In the genomic region with DNA sequence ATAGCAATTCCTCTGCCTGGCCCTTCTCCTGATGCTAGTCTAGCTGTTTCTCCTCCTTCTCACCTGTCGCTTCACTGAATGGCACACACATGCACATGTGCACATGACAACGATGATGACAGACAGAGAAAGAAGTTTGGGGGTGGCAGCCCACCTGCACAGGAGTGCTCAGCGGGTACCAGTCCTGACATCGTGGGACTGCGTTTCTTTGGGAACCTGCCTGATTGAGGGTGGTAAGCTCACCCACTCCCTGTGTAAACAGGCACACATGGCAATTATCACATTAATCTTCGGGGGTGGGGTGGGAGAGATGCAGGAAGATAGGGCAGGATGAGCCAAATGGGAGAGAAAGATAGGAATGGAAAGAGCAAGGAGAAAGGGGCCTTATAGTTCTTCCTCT, we compare ENCODE assay signal across 12 mouse cellular contexts.
"Had no signal": no experiment of that assay in that cellular context is flagged by ENCODE, and none has a peak within 500 bp of the region (broad histone marks: within the 10 kb centered on the region; RNA-seq: fewer than 3 reads in every experiment).

No protein-coding gene starts in this region.

- DNase-seq: kidney, adult 11 months; kidney, adult 8-10 months; kidney, postnatal 10 days; kidney, postnatal 36 days; liver, embryonic 13.5 days; lung, adult 2 months; lung, postnatal 14 days; lung, postnatal 4 days; right cerebral cortex, postnatal 25 days; spleen, adult 18-20 months; thymus, adult 18-20 months; thymus, postnatal 36 days had no signal
